Mouse (Mus musculus) testis, postnatal 14 days (tissue): ENCODE results near the gene Pex14.
"Not testable (repeated sequence)": the region's sequence is repeated elsewhere in the genome, so short reads cannot be mapped to it uniquely, and the experiment has no call there.

ENCODE experiments used
- DNase-seq: peaks from one replicate; pipeline ENCODE4 v3.0.0; 2021; ENCODE audit warnings: low spot score

The Pex14 gene

DNA sequence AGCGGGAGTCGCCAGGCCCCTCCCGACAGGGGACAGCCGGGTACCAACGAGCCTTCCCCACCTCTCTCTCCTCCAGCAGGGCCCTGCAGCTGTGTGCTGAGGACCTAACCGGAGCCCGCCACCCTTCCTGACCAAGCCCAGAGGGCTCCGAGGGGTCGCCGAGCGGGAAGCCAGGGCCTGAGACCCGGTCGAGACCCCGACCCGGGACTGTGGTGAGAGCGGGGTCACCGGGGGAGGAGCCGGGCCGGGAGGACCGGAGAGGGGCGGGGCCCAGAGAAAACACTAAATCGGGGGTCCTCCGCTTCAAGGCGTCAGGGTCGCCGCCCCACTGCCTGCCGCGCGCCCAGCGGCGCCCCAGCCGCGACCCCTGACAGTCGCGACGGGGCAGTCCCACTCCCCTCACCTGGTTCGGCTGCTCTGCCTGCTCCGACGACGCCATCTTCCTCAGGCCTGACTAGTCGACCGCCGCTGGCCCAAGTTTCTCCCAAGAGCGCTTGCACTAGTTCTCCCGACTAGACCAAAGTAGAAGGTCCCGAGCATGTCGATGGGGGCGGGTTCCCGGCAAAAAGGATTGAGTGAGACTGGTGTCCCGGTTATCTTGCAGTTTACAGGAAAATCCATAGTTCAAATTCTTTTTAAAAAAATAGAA lies at the start of gene Pex14:
Pex14 (minus strand) TSS at position 508 of the 649 bp plus-strand sequence.
- peak; percentile 95 for DNase-seq

DNA sequence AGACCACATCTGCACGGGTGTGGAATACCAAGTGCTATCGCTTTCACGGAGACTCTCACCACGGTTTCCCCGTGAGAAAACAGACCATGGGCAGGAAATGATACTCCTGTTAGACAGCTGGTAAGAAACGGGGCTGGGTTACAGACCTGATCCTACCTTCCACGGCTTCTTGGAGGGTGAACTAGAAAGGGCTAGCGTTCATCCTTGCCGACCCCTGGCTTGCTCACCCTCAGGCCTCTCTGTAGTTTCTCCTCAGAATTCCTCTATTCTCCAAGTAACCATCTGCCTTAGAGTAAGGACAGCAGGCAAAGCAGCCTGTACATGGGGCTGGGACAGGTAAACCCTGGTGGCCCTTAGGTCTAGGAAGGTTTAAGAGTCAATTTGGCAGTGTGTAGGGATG lies 49.5 kb upstream of the Pex14 start:
- no peak for DNase-seq

GRCm38 (mm10) chr4:149148084-149148483 lies 48.4 kb upstream of the Pex14 start:
- DNase-seq: no peak

GRCm38 (mm10) chr4:149147528-149147927 lies 47.9 kb upstream of the Pex14 start:
- DNase-seq: no peak

DNA sequence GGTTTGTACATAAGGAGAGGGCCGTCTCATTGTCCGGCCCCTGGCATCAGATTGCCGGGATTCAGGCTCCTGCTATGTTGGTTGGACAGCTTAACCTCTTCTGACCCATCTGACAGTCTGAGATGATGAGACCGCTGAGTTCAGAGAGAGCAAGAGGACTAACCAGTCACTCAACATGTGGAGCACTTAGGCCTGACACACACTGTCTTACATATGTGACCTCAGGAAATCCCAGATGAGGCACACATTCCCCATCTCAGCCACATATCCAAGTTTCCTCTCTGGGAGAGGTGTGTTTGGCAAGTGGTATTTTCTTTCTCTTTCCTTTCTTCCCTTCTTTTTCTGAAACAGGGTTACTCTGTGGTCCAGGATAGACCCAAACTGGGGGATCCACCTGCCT lies 45.5 kb upstream of the Pex14 start:
- DNase-seq: no peak

- DNase-seq: peak; percentile 72
Observed at GRCm38 (mm10) chr4:149144459-149144858, 44.8 kb upstream of the Pex14 start.

DNA sequence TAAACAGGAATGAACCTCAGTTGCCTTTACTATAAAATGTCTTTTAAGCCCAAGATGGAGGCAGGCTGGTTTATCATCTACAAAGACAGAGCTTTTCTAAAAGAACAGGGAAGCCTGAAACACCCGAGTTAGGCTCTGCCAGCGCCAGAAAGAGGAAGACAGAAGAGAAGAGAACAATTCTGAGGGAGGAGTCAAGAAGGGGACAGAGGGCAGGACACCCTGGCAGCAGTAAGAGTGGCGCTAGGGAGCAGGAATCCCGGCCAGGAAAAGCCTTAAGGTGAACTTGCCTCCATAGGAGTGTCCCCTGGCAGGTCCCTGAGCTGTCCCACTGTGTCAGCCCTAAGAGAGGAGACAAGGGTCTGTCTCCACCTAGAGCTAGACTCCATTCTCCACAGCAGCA lies 43.9 kb upstream of the Pex14 start:
- DNase-seq: no peak

- no peak for DNase-seq
Observed at GRCm38 (mm10) chr4:149138515-149138914, 38.8 kb upstream of the Pex14 start.

DNA sequence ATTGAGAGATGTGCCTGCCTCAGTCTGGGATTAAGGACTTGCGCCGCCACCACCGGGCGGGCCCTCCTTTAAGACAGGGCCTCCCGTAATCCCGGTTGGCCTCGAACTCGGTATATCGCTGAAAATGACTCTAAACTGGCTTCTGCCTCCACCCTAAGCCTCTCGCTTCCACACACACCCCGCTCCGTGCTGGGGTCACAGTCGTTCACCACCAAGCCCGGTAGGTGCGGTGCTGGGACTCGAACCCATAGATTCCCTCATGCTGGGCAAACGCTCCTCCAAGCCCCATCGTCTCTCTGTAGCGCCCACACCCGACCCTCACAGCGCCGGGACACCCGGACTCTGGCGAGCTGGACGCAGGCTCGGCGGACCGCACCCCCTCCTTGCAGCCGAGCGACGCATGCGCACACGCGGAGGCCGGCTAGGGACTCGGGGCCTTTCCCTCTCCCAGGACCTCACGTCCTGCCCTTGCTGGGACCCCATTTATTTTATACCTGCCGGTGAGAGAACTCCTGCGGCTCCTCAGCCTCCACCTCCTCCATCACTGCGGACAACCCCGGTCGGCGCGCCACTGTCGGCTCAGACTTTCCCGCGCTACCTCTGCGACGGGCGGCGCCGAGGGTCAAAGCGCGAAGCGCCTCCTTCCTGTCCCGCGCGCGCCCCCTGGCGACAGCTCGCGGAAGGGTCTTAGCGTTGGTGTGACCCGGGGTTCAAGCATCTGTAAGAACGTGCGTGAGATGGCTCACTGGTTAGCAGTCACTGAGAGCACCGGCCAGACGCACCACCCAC lies 37.5 kb upstream of the Pex14 start, which contains the start of gene Cenps:
Cenps (minus strand) TSS at position 648 of the 789 bp plus-strand sequence.
- peak; percentile 91 for DNase-seq

DNA sequence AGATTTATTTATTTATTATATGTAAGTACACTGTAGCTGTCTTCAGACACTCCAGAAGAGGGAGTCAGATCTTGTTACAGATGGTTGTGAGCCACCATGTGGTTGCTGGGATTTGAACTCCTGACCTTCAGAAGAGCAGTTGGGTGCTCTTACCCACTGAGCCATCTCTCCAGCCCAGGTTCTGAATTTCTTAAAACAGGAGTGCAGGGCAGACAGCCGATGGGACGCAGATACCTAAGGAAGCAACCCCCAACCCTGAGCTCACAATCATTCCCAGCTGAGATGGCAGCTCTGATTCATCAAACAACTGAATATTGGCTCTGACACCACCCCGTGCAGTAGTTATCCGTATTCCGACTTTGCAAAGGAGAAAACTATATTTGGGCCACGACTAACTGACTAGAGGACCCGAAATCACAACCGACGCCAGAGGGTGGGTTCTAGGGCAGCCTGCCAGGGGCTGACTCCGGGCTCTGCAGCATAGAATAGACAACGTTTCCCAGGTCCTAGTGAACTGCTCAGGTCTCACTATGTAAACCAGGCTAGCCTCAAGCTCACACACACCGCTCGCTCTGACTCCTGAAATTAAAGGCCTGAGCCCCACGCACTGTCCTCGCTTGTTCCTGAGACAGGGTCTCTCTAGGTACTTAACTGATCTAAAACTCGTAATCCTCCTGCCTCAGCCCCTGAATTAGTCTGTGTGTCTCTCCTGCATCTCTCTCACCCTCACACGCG lies 36.6 kb upstream of the Pex14 start:
- DNase-seq: no peak

DNA sequence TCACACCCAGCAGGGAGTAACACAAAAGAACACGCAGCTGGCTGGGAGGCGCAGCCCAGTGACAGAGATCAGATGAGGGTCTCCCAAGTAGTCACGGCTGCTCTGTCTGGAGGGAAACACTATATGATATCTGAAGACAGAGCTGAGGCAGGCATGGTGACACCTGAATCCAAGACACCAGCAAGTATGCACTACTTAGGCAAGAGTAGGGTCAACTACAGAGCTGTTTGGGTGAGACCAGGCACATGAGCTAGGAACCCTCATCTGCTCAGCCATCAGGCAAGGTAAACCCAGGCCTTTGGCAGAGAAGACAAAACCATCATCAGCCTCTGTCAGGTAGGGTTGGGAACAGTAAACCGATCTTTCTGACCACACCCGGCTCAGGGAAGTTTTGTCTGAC lies 33.7 kb upstream of the Pex14 start:
- no peak for DNase-seq

- DNase-seq: no peak
Observed at GRCm38 (mm10) chr4:149131789-149132565, 32.3 kb upstream of the Pex14 start.

- DNase-seq: no peak
Observed at GRCm38 (mm10) chr4:149131021-149131752, 31.5 kb upstream of the Pex14 start.

GRCm38 (mm10) chr4:149128467-149128866 lies 28.8 kb upstream of the Pex14 start:
- DNase-seq: no peak

DNA sequence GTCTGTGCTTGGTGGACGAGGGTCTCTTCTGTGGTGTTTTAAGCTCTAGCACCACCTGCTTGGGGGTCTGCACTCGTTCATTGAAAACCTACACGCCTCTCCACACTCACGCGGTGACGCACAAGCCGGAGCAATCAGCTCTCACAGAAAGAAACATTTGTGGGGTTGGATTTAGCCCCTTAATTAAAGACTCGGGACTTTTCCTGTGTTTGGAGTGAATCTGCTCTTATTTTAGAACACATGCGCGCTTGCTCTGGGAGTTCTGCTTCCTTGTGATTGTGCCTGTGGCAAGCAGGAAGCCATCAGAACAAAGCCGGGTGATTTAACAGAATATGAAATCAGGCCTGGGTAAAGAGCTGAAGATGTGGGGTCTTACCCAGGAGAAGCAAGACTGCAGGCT lies 27.0 kb upstream of the Pex14 start, which contains the start of gene Cort:
Cort (minus strand) TSS at position 101 of the 400 bp plus-strand sequence.
- DNase-seq: no peak

DNA sequence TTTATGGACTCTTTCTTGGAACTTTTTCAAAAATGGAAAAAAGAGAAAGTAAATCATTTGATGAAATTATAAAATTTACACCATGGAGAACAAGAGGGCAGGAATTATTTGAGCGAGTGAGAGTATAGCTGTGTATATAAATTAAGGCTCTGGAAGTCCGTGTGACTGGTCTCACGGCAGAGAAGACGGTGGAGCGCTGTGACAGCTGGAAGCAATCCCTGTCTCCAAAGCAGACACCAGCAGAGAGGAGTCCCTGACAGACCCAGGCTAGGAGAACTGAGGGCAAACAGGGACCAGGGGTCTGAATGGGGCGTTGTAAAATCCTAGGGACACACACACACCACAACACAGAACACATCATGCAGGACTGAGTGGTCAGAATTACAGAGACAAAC lies 26.4 kb upstream of the Pex14 start:
- no peak for DNase-seq

DNA sequence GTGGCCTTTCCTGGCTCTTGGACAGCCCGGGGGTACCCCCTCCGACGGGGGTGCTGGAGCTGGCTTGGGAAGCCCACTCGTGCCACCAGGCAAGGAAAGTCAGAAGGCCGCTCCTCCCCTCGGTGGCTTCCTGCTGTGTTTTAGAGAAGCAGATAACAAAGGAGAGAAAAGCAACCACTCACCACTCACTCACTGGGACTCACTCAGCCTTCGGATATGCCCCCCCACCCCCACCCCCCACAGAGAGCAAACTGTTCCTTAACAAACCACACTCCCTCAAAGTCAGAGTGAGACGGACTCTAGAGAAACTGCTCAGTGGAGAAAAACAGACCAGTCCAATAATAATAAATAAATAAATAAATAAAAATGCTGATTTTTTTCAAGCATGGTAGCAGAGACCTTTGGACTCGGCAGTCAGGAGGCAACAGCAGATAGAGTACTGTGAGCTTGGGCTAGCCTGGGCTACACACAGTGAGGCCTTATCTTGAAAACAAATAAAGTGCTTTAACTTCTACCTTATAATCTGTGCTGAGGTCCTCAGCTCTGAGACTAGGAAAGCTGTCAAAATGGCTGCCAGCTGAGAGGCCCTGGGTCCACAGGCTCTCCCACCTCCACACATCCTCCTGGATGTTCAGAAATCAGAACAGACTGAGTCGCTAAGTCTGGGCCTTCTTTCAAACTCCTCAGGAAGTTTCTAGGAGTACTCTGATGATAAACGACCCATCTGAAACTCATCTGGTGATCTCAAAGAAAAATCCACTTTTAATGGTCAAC lies 25.9 kb upstream of the Pex14 start:
- DNase-seq: no peak

DNA sequence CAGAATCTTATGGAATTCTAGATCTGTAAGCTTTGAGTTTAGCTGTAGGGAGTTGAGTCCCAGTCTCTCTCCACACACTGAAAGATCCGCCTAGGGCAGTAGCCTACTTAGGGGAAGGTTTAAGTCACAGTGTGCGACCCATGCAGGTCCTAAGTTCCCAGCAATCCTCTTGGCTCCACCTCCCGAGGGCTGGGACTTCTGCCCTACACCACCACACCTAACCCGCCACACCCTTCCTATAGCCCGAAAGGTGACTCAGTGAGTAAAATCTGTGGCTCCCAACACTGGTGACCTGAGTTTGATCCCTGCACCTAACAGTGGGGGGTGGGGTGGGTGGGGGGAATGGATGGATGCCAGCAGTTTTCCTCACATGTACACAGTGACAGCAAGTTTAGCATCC lies 23.8 kb upstream of the Pex14 start:
- DNase-seq: no peak

DNA sequence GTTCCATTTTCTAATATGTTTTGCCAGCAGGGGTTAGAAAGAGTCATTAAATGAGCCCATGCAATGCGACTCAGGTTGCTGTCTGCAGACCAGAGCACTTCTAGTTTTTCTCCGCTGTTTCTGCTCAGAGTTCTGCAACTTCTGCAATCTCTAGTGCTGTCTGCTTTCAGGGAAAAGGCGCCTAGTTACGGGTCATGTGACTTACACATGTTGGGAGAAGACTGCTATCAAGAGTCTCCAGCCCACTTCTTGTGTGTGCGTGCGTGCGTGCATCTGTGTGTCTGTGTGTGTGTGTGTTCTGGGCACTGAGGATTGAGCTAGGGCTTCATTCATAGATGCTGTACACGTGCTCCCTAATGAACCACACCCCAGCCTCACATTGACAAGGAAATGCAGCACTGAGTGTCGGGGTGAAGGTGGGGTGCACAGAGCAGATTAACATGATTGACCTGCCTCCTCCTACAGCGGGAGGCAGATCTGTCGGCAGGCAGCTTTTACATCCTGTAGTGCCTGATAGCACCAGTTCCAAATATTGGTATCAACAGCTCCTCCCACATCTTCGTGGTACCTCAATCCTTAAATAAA lies 20.4 kb upstream of the Pex14 start:
- not testable (repeated sequence) for DNase-seq
